Mouse (Mus musculus): ENCODE measurements around the gene Rab20.

- TF ChIP-seq CTCF (IDR thresholded peaks at IDR 0.05; ENCODE audit: low read depth, low read length) = no peak
- no peak for TF ChIP-seq TAL1 (conservative IDR thresholded peaks at IDR 0.05; ENCODE audit: low read depth, low read length)
- TF ChIP-seq GATA1 (IDR thresholded peaks at IDR 0.05; ENCODE audit: borderline replicate concordance, low read length) = no peak
- no peak for TF ChIP-seq GATA2 (IDR thresholded peaks at IDR 0.05; ENCODE audit: borderline replicate concordance, low read depth, low read length)
Observed at GRCm38 (mm10) chr8:11447910-11448570, 30.5 kb downstream of the Rab20 start.
